Mouse (Mus musculus) midbrain, postnatal 0 days (tissue): ENCODE data around the gene Zfyve19. TPM values are rescaled to one million over a fixed set of nuclear protein-coding genes. Genes with fewer than 3 reads are reported as not detected.

ENCODE experiments used
- ATAC-seq: fragments of 200-750 bp; cut with Nextera tagmentation; 2 replicates; pipeline ENCODE4 v1.8.0; 2017; ENCODE audit warnings: moderate number of reproducible peaks, mild to moderate bottlenecking, moderate TSS enrichment, moderate library complexity; ENCODE audit not compliant: low FRiP score
- DNase-seq: peaks from one replicate; pipeline ENCODE4 v3.0.0-alpha.2; 2015; ENCODE audit warnings: low spot score
- H3K27ac ChIP-seq: fragments of 300-500 bp; sonication (generic); 2 replicates; pipeline ENCODE4 v1.5.1; 2014; ENCODE audit warnings: low read depth, mild to moderate bottlenecking, low read length, mixed read lengths
- H3K27me3 ChIP-seq: fragments of 300-500 bp; sonication (generic); 2 replicates; pipeline ENCODE4 v1.6.1; 2014; ENCODE audit warnings: low read length, control low read depth, mixed read lengths; ENCODE audit not compliant: insufficient read depth
- H3K36me3 ChIP-seq: fragments of 300-500 bp; sonication (generic); 2 replicates; pipeline ENCODE4 v1.6.1; 2014; ENCODE audit warnings: low read length, control low read depth, mixed read lengths; ENCODE audit not compliant: insufficient read depth
- H3K4me1 ChIP-seq: fragments of 300-500 bp; sonication (generic); 2 replicates; pipeline ENCODE4 v1.6.1; 2014; ENCODE audit warnings: mild to moderate bottlenecking, control low read depth, antibody characterized with exemption, low read length, mixed read lengths; ENCODE audit not compliant: insufficient read depth
- H3K4me2 ChIP-seq: fragments of 300-500 bp; sonication (generic); 2 replicates; pipeline ENCODE4 v1.6.1; 2014; ENCODE audit warnings: low read depth, mild to moderate bottlenecking, low read length, mixed read lengths; ENCODE audit not compliant: poor library complexity, severe bottlenecking
- H3K4me3 ChIP-seq: fragments of 300-500 bp; sonication (generic); 2 replicates; pipeline ENCODE4 v1.5.1; 2014; ENCODE audit warnings: low read depth, mild to moderate bottlenecking, low read length, moderate library complexity
- H3K9ac ChIP-seq: fragments of 300-500 bp; sonication (generic); replicated peaks from 2 replicates; pipeline ENCODE4 v1.6.1; 2014; ENCODE audit warnings: mild to moderate bottlenecking, low read length, moderate library complexity, mixed read lengths; ENCODE audit not compliant: poor library complexity, severe bottlenecking
- H3K9me3 ChIP-seq: fragments of 300-500 bp; sonication (generic); 2 replicates; pipeline ENCODE4 v1.6.1; 2016; ENCODE audit warnings: low read length, control low read depth
- CTCF ChIP-seq: IDR thresholded peaks from 2 replicates; pipeline ENCODE4 v1.5.1; 2016; ENCODE audit warnings: antibody characterized with exemption, mild to moderate bottlenecking
- WGBS: fragments of 180-500 bp; shearing (Covaris S2); extraction: QIAGEN DNeasy Blood & Tissue Kit; methylation state at CpG from one replicate; pipeline ENCODE4 v1.1.7; 2014; 5-methylcytosine and 5-hydroxymethylcytosine counted together
- polyA plus RNA-seq: library from polyadenylated mRNA; unstranded; fragments of >200 nt; fragmentation: Nextera tagmentation; extraction: Ambion mirVana; gene quantifications from 2 replicates; pipeline ENCODE4 v1.2.1, GENCODE M21; 2015
- total RNA-seq: library from RNA; depleted of rRNA; stranded (reverse); fragments of >200 nt; gene quantifications from 2 replicates; pipeline ENCODE4 v1.2.3, GENCODE M21; 2014; rRNA removed

Zfyve19 gene
- total and polyA plus RNA-seq, 2 experiments from 2014 or later: 30.5 to 52.0 TPM

- H3K27me3 ChIP-seq: no peaks in the 10 kb centered on the region
- WGBS: 79% methylated on average over 5 of the region's 5 CpGs
- no peaks in the 10 kb centered on the region for H3K9me3 ChIP-seq
- H3K4me3 ChIP-seq: no peak overlapping the region
- ATAC-seq (no peak), DNase-seq (no peak)
- no peak overlapping the region for H3K9ac ChIP-seq
- no peak for TF ChIP-seq CTCF
- H3K4me1 ChIP-seq: 0 out of 2 replicates have a peak, but pooled peaks cover 3% of the 10 kb centered on the region
- no peaks in the 10 kb centered on the region for H3K36me3 ChIP-seq
- no peak overlapping the region for H3K27ac ChIP-seq
- H3K4me2 ChIP-seq: no peak overlapping the region
These were observed 55.4 kb downstream of the Zfyve19 start for GRCm38 (mm10) chr2:119263813-119264212.

Other genes starting within 250 kb of the Zfyve19 start
- 26.5 and 44.7 TPM in 2 replicates for gene Ccdc32, start 179.2 kb upstream of the Zfyve19 start, total RNA-seq
- gene Ccdc32, start 179.2 kb upstream of the Zfyve19 start, polyA plus RNA-seq: 49.4 and 51.8 TPM in 2 replicates
- 10.1 and 10.2 TPM in 2 replicates for gene Rpusd2, start 173.8 kb upstream of the Zfyve19 start, total RNA-seq
- 2.9 and 3.2 TPM in 2 replicates for gene Rpusd2, start 173.8 kb upstream of the Zfyve19 start, polyA plus RNA-seq
- gene Knl1, start 161.5 kb upstream of the Zfyve19 start, total RNA-seq: 1.5 and 2.3 TPM in 2 replicates
- gene Knl1, start 161.5 kb upstream of the Zfyve19 start, polyA plus RNA-seq: 1.9 and 3.7 TPM in 2 replicates
- 0.22 and 0.66 TPM in 2 replicates for gene Rad51, start 95.8 kb upstream of the Zfyve19 start, total RNA-seq
- 3.9 and 5.9 TPM in 2 replicates for gene Rad51, start 95.8 kb upstream of the Zfyve19 start, polyA plus RNA-seq
- gene Rmdn3, start 51.6 kb upstream of the Zfyve19 start, total RNA-seq: 34.8 and 37.2 TPM in 2 replicates
- 38.8 and 43.1 TPM in 2 replicates for gene Rmdn3, start 51.6 kb upstream of the Zfyve19 start, polyA plus RNA-seq
- 11.0 and 15.9 TPM in 2 replicates for gene Gchfr, start 40.8 kb upstream of the Zfyve19 start, total RNA-seq
- 9.9 and 12.0 TPM in 2 replicates for gene Gchfr, start 40.8 kb upstream of the Zfyve19 start, polyA plus RNA-seq
- gene Gm14137, start 34.1 kb upstream of the Zfyve19 start, total RNA-seq: 0.05 TPM in 1 of 2 replicates, not detected in the other
- gene Gm14137, start 34.1 kb upstream of the Zfyve19 start, polyA plus RNA-seq: 0.32 and 0.47 TPM in 2 replicates
- gene Dnajc17, start 178 bp downstream of the Zfyve19 start, total RNA-seq: 22.1 and 24.5 TPM in 2 replicates
- gene Dnajc17, start 178 bp downstream of the Zfyve19 start, polyA plus RNA-seq: 24.5 and 25.9 TPM in 2 replicates
- not detected in 2 replicates for gene Ppp1r14d, start 21.3 kb downstream of the Zfyve19 start, total RNA-seq
- gene Ppp1r14d, start 21.3 kb downstream of the Zfyve19 start, polyA plus RNA-seq: not detected in 2 replicates
- 1.3 and 1.9 TPM in 2 replicates for gene Spint1, start 28.7 kb downstream of the Zfyve19 start, total RNA-seq
- gene Spint1, start 28.7 kb downstream of the Zfyve19 start, polyA plus RNA-seq: 0.93 and 1.1 TPM in 2 replicates
- gene Rhov, start 62.7 kb downstream of the Zfyve19 start, total RNA-seq: 24.5 and 32.7 TPM in 2 replicates
- gene Rhov, start 62.7 kb downstream of the Zfyve19 start, polyA plus RNA-seq: 37.7 and 43.7 TPM in 2 replicates
- gene Vps18, start 80.1 kb downstream of the Zfyve19 start, total RNA-seq: 30.1 and 36.9 TPM in 2 replicates
- gene Vps18, start 80.1 kb downstream of the Zfyve19 start, polyA plus RNA-seq: 21.4 and 21.6 TPM in 2 replicates
- 3.9 TPM in 2 replicates for gene Dll4, start 117.2 kb downstream of the Zfyve19 start, total RNA-seq
- gene Dll4, start 117.2 kb downstream of the Zfyve19 start, polyA plus RNA-seq: 2.3 and 2.6 TPM in 2 replicates
- gene Chac1, start 142.6 kb downstream of the Zfyve19 start, total RNA-seq: 9.5 and 18.7 TPM in 2 replicates
- gene Chac1, start 142.6 kb downstream of the Zfyve19 start, polyA plus RNA-seq: 10.2 and 13.5 TPM in 2 replicates